Mouse (Mus musculus): ENCODE data around the gene Nisch. TPM values are rescaled to one million over a fixed set of nuclear protein-coding genes. Genes with fewer than 3 reads are reported as not detected.
A peak's percentile ranks its signal among the peaks of the same experiment; 100 is the strongest.

The Nisch gene
- total RNA-seq, 2 experiments from 2014 or later = 458 to 488 TPM

DNA sequence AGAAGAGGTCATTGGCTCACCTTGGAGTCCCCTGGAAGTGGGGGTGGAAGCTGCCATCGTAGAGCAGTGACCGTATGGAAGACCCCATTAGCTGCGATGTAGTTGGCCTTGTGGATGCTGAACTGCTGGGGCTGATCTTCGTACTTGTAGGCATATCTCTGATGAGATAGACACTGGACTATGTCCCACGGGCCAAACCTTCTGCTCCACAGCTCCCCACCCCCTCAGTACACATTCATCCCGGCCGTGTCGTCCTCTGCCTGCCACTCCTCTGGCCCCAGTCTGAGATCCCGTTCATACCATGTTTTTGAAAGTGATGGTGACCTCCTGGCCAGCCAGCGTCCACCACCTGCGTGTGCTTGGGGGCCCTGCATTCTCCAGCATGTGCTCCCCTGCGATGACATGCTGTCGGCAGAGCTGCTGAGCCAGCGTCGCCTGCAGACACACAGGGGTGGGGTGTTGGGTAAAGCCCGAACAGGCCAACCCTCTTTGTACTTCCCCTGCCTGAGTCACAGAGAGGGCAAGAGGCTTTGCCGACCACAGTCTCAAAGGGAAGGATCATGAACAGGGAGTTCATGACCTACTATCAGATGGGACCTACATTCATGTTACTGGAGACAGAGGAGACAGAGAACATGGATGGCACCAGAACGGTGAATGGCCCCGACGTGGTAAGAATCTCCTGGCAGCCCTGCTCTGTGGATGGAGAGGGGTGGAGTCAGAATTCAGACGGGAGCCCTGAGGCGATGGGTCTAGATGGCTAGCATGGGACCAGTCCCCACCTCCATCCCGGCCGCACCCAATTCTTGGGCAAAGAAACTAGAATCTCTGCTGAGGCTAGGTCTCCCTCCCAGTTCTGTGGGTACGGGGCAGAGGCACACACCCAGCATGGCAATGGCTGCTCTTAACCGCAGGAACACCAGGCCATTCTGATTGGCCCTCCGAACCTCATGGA, 56.3 kb downstream of the Nisch start:
- no peak for DNase-seq

DNA sequence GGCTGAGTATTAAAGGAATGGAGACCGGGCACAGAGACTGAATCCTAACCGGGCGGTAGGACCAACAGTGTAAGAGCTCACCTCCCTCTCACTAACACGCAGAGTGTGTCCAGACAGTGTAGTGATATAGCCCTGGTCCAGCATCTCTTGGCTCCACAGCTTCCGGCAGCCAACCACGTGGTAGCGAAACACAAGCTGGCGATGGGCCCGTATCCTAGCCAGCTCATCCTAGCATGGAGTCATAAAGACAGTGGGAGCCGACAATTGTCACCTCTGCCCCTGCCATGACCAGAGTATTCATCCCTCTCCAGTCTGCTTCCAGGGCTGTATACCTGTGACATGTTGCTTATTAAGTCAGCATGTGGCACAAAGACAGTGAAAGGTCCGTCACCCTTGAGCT, 71.1 kb downstream of the Nisch start:
- DNase-seq = no peak

GRCm38 (mm10) chr14:31141011-31141410, 75.7 kb downstream of the Nisch start:
- DNase-seq = no peak

- DNase-seq = no peak
Measured at GRCm38 (mm10) chr14:31140141-31140540, 76.6 kb downstream of the Nisch start.

- DNase-seq = no peak
Measured at GRCm38 (mm10) chr14:31139666-31140065, 77.1 kb downstream of the Nisch start.

DNA sequence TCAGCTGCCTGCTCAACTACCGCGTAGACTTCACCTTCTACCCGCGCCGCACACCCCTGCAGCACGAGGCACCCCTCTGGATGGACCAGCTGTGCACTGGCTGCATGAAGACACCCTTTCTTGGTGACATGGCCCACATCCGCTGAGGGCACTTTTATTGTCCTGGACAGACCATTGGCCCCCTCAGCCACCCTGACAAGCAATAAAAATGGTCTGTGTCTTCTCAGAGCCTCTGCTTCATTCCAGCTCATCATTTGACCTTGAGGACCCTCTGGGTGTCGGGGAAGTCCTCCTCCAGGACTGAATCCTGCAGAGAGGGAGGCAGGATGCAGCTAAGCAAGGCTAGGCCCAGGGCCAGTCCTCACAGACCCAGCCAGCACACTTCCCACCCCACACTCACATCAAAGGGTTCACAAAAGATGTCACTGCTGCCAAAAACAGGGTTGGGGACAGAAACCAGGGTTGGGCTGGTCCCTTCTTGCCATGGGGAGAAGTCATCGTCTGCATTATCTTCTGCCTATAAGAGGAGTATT, 77.8 kb downstream of the Nisch start:
- DNase-seq = no peak

- DNase-seq = no peak
Measured at GRCm38 (mm10) chr14:31138219-31138896, 78.4 kb downstream of the Nisch start.

DNA sequence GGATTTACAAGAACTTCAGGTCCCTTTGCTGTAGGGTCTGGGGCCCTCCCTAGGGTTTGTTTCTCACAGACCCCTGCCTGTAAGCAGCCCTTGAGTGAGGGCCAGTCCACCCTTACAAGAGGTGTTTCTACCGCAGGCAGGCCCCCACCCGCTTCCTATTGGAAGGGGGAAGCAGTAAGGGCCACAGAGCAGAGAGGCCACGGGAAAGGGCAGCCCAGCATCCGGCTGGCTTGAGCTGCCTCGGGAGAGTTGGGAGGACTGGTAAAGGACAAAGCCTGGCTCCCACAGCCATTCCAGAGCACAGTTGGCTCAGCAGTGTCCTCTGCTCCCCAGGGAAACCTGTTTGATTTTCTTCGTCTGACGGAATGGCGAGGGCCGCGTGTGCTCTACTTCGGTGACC, 79.0 kb downstream of the Nisch start:
- DNase-seq = no peak

DNA sequence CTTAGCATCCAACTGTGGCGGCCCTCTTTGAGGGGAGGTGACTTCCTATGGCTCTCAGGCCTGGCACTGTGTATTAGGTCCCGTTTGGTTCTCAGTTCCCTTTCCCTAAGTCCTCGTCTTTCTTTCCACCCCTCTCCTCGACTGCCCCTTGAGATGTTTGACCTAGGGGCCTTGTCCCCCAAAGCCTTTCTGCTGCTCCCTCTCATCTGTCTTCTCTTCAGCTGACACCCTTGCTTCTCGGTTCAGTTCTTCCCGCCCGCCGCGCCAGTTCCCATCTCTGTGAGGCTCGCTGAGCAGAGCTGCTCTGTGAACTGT, 79.5 kb downstream of the Nisch start:
- DNase-seq = no peak

- DNase-seq = no peak
Measured at GRCm38 (mm10) chr14:31136411-31137280, 80.1 kb downstream of the Nisch start.

DNA sequence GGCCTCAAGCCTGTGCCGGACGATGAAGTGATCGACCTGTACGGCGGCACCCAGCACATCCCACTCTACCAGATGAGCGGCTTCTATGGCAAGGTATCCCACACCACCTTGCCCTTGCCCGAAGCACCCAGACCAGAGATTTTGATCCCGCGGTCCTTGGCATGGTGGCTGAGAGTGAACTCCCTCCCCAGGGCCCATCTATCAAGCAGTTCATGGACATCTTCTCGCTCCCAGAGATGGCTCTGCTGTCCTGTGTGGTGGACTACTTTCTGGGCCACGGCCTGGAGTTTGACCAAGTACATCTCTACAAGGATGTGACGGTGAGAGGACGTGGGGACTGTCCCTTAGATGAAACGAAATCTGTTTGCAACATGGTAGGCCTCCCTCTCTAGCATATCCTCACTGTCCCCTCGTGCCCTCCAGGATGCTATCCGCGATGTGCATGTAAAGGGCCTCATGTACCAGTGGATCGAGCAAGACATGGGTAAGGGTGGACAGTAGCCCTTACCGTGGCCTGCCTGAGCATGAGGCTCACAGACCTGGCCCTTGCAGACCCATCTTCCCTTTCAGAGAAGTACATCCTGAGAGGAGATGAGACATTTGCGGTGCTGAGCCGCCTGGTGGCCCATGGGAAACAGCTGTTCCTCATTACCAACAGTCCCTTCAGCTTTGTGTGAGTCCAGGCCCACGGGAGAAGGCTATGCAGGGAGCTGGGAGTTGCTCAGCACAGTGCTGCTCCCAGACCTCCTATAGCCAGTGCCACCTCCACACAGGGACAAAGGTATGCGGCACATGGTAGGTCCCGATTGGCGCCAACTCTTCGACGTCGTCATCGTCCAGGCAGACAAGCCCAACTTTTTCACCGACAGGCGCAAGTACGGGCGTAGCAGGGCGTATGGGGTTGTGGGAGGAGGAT, 81.0 kb downstream of the Nisch start:
- no peak for DNase-seq

DNA sequence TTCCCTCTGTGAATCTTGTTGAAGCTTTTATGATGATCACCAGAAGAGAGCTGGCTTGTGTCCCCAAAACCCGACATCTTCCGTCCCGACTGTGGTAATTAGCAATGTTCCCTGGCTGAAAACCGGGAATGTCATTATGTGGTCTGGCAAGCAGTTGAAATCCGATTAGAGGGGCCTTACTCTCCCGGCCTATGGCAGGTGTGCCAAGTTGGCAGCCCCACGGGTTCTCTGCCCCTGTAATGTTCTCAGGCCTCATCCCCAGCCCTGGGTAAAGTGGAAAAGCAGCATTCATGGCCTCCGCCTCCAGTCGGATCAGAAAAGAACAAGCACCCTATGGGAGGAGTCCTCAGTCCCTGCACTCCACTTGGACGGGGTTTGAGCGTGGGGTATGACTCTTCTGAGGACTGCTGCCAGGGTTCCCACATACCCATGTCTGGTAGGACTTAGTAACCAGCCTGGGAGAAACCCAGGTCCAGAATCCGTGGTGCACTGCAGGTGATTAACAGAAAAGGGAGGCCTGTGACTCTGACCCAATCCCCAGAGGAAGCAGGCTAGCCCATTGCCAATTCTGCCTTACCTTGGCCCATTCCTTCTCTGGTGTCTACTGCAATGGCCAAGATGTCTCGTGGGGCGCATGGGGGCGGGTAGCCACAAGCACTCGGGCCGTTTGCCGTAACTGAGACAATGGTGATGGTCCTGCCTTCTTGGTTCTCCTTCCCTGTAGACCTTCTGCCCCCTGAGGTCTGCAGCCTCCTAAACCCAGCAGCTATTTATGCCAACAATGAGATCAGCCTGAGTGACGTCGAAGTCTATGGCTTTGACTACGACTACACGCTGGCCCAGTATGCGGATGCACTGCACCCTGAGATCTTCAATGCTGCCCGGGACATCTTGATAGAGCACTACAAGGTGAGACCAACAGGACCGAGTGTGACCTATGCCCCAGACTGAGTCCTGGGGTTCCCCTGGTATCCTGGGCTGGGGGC, 82.4 kb downstream of the Nisch start:
- no peak for DNase-seq

DNA sequence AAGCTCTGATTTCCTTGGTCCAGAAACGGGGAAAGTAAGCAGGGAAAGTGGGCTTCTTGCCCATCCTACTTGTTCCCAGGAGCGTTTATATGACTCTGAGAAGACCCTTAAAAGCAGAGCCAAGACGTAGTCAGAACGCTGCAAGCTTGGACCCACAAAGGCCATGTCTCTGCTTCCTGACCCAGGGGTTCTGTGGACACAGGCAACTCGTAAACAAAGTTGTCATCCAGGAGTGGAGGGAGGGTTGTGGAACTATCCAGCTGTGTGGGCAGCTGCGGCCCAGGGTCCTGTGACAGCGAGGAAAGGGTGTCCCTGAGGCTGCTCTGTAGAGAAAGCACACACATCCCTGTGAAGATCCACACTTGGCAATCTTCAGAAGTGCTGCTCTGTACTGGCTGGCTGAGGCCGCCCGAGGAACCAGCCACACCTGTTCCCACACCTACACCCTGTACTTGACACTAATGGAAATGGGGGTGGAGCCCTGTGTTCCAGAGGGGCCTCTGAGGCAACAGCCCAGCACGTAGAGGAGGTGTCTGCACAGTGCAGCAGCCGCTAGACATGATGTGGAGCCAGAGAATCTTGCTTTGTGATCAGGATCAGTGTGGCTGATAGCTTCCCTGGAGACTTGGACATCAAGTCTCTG, 83.6 kb downstream of the Nisch start:
- no peak for DNase-seq

GRCm38 (mm10) chr14:31132491-31132975, 84.2 kb downstream of the Nisch start:
- DNase-seq = no peak

GRCm38 (mm10) chr14:31132031-31132430, 84.7 kb downstream of the Nisch start:
- DNase-seq = no peak

GRCm38 (mm10) chr14:31131272-31131821, 85.4 kb downstream of the Nisch start:
- no peak for DNase-seq

GRCm38 (mm10) chr14:31130236-31131220, 86.2 kb downstream of the Nisch start, which contains the start of gene Nt5dc2:
Gene Nt5dc2 (plus strand): TSS chr14:31131053.
- DNase-seq = peak; percentile 66 to 72
